ENCODE assay signal across 26 mouse cellular contexts in genomic region chr12:73543191-73543590, GRCm38 (mm10). TPM values are rescaled to one million over a fixed set of nuclear protein-coding genes. Genes with fewer than 3 reads are reported as not detected.
DNase-seq lines count a peak whose midpoint lies in the region; ATAC-seq and TF ChIP-seq lines count a peak whose summit lies in the region.
"Had no signal": no experiment of that assay in that cellular context is flagged by ENCODE, and none has a peak within 500 bp of the region (broad histone marks: within the 10 kb centered on the region; RNA-seq: fewer than 3 reads in every experiment).

No protein-coding gene starts in this region.

- no peak for TF ChIP-seq POLR2A in liver, adult 2 months (IDR thresholded peaks at IDR 0.05; ENCODE audit: extremely low read depth, insufficient read depth, low read length)

- no peak for TF ChIP-seq CTCF in liver, adult 2 months (IDR thresholded peaks at IDR 0.05; ENCODE audit: low read depth, low read length)
- no peak for TF ChIP-seq CTCF in intestine, postnatal 0 days (IDR thresholded peaks at IDR 0.05; ENCODE audit: low read depth)

- no peaks in the 10 kb centered on the region for H3K79me2 ChIP-seq in liver, adult 2 months (ENCODE audit: control insufficient read depth, insufficient read depth, low read length)

- no peak overlapping the region for H3K27ac ChIP-seq in heart, embryonic 10.5 days
- H3K27ac ChIP-seq in liver, adult 2 months (replicated peaks; ENCODE audit: insufficient read depth, low read depth, low read length): no peak overlapping the region
- H3K27ac ChIP-seq in liver, embryonic 12.5 days: no peak overlapping the region
- no peak overlapping the region for H3K27ac ChIP-seq in intestine, postnatal 0 days (ENCODE audit: low read depth, low read length)
- H3K27ac ChIP-seq: embryonic facial prominence, embryonic 13.5 days; forebrain, embryonic 10.5 days; forebrain, embryonic 13.5 days; heart, embryonic 13.5 days; hindbrain, embryonic 12.5 days; hindbrain, embryonic 15.5 days had no signal

- peak; percentile 20 for DNase-seq in heart, embryonic 10.5 days (ENCODE audit: low spot score)
- no peak for DNase-seq in heart, postnatal 10 days
- DNase-seq in liver, adult 2 months (ENCODE audit: extremely low read depth, low read depth, low spot score): peak; percentile 91
- DNase-seq in layer of hippocampus, adult 18-20 months (ENCODE audit: low spot score in 2 of 2): no peak
- DNase-seq: adrenal gland, adult 2 months; adrenal gland, postnatal 14 days; cerebellum, adult 11 months; cerebellum, adult 2 months; cerebellum, adult 9-11 months; cerebellum, postnatal 25 days; gastrocnemius, postnatal 10 days; gastrocnemius, postnatal 36 days had no signal

- 82% methylated on average over 5 of the region's 5 CpGs for WGBS in heart, embryonic 10.5 days
- 32% methylated on average over 5 of the region's 5 CpGs for WGBS in liver, adult 2 months
- 73% methylated on average over 5 of the region's 5 CpGs for WGBS in liver, embryonic 12.5 days (ENCODE audit: insufficient replicate concordance)
- 43% methylated on average over 5 of the region's 5 CpGs for WGBS in intestine, postnatal 0 days

- no peaks in the 10 kb centered on the region for H3K9me3 ChIP-seq in heart, embryonic 10.5 days
- H3K9me3 ChIP-seq in liver, embryonic 12.5 days (replicated peaks): no peaks in the 10 kb centered on the region
- no peaks in the 10 kb centered on the region for H3K9me3 ChIP-seq in intestine, postnatal 0 days (ENCODE audit: control insufficient read depth)
- H3K9me3 ChIP-seq: embryonic facial prominence, embryonic 13.5 days; forebrain, embryonic 10.5 days; forebrain, embryonic 13.5 days; heart, embryonic 13.5 days; hindbrain, embryonic 12.5 days; hindbrain, embryonic 15.5 days had no signal

- H3K27me3 ChIP-seq in heart, embryonic 10.5 days (ENCODE audit: insufficient read depth, poor library complexity, severe bottlenecking): peaks cover 70% of the 10 kb centered on the region
- H3K27me3 ChIP-seq in liver, adult 2 months (ENCODE audit: control insufficient read depth, insufficient read depth, low read length): no peaks in the 10 kb centered on the region
- H3K27me3 ChIP-seq in liver, embryonic 12.5 days (replicated peaks): peaks cover 64% of the 10 kb centered on the region
- H3K27me3 ChIP-seq in intestine, postnatal 0 days (replicated peaks; ENCODE audit: control insufficient read depth, insufficient read depth, low read length): peaks cover 18% of the 10 kb centered on the region; the same call in 1 of the 2 replicates

- no peak overlapping the region for H3K4me2 ChIP-seq in liver, embryonic 12.5 days
- peak overlapping the region; percentile 90 for H3K4me2 ChIP-seq in intestine, postnatal 0 days (replicated peaks; ENCODE audit: low read depth)
- H3K4me2 ChIP-seq: forebrain, embryonic 13.5 days; heart, embryonic 13.5 days; hindbrain, embryonic 12.5 days; hindbrain, embryonic 15.5 days had no signal

- H3K4me3 ChIP-seq in heart, embryonic 10.5 days: no peak overlapping the region
- H3K4me3 ChIP-seq in liver, adult 2 months (ENCODE audit: insufficient read depth, low read depth, low read length): no peak overlapping the region; the same call in 1 of the 2 replicates
- H3K4me3 ChIP-seq in liver, embryonic 12.5 days: no peak overlapping the region
- H3K4me3 ChIP-seq in intestine, postnatal 0 days (ENCODE audit: low read depth, low read length): peak overlapping the region; percentile 63
- H3K4me3 ChIP-seq: embryonic facial prominence, embryonic 13.5 days; forebrain, embryonic 10.5 days; forebrain, embryonic 13.5 days; heart, embryonic 13.5 days; hindbrain, embryonic 12.5 days; hindbrain, embryonic 15.5 days had no signal

- no peak for ATAC-seq in liver, embryonic 12.5 days
- no peak for ATAC-seq in intestine, postnatal 0 days
- ATAC-seq: CD4-positive, CD25-positive, alpha-beta regulatory T cell, adult 4 months; forebrain, embryonic 13.5 days; forebrain, embryonic 16.5 days had no signal

- intact Hi-C loops in heart, postnatal 10 days (cut with DNase I): no loop called here

- H3K36me3 ChIP-seq in heart, embryonic 10.5 days: no peaks in the 10 kb centered on the region
- H3K36me3 ChIP-seq in liver, adult 2 months (ENCODE audit: control insufficient read depth, insufficient read depth, low read length): no peaks in the 10 kb centered on the region
- H3K36me3 ChIP-seq in liver, embryonic 12.5 days: no peaks in the 10 kb centered on the region
- H3K36me3 ChIP-seq in intestine, postnatal 0 days (ENCODE audit: control insufficient read depth, insufficient read depth): no peaks in the 10 kb centered on the region
- H3K36me3 ChIP-seq: embryonic facial prominence, embryonic 13.5 days; forebrain, embryonic 10.5 days; heart, embryonic 13.5 days; hindbrain, embryonic 12.5 days; hindbrain, embryonic 15.5 days had no signal

- peaks cover 17% of the 10 kb centered on the region for H3K4me1 ChIP-seq in heart, embryonic 10.5 days
- peaks cover 9% of the 10 kb centered on the region; the same call in 1 of the 2 replicates for H3K4me1 ChIP-seq in liver, adult 2 months (ENCODE audit: control insufficient read depth, insufficient read depth, low read length)
- H3K4me1 ChIP-seq in liver, embryonic 12.5 days: peaks cover 13% of the 10 kb centered on the region
- H3K4me1 ChIP-seq in intestine, postnatal 0 days (replicated peaks; ENCODE audit: control insufficient read depth, insufficient read depth, low read length): no peaks in the 10 kb centered on the region

- H3K9ac ChIP-seq in liver, adult 2 months (ENCODE audit: low read depth, low read length): no peak overlapping the region
- H3K9ac ChIP-seq in liver, embryonic 12.5 days: no peak overlapping the region
- H3K9ac ChIP-seq in intestine, postnatal 0 days (ENCODE audit: low read depth, low read length): no peak overlapping the region
- H3K9ac ChIP-seq: embryonic facial prominence, embryonic 13.5 days; forebrain, embryonic 13.5 days; heart, embryonic 13.5 days; hindbrain, embryonic 12.5 days; hindbrain, embryonic 15.5 days had no signal

RNA-seq across cellular contexts. Expression of gene Tmem30b, which starts 3.0 kb away (rescaled TPM):
- polyA plus RNA-seq in heart, embryonic 10.5 days (2016; fragmentation: Nextera tagmentation; extraction: Ambion mirVana): 0.30 and 2.4 TPM in 2 replicates
- total RNA-seq in heart, postnatal 10 days (2021): under 1 TPM; 0.20 to 0.34 TPM
- 18.9 and 24.4 TPM in 2 replicates for total RNA-seq in liver, adult 2 months (2014; rRNA removed)
- polyA plus RNA-seq in liver, adult 2 months (2012; rRNA removed): 23.1 and 23.3 TPM in 2 replicates
- 0.60 and 0.87 TPM in 2 replicates for polyA plus RNA-seq in liver, embryonic 12.5 days (2016; fragmentation: Nextera tagmentation; extraction: Ambion mirVana)
- polyA plus RNA-seq in intestine, postnatal 0 days (2015; fragmentation: Nextera tagmentation; extraction: Ambion mirVana): 83.6 and 84.5 TPM in 2 replicates
- total RNA-seq in layer of hippocampus, adult 18-20 months (2021): under 1 TPM in 1 of 2 experiments, not detected in 1; 0.10 TPM
- total RNA-seq: granulocyte monocyte progenitor cell, adult 5-6 weeks; hematopoietic stem cell, adult 5-6 weeks; MEL had no signal
- polyA plus RNA-seq: C2C12 had no signal

RNA-seq across cellular contexts. Expression of gene Prkch, which starts 41.4 kb away (rescaled TPM):
- polyA plus RNA-seq in heart, embryonic 10.5 days (2016; fragmentation: Nextera tagmentation; extraction: Ambion mirVana): 15.8 and 16.9 TPM in 2 replicates
- total RNA-seq in heart, postnatal 10 days (2021): 10 to 100 TPM; 28.0 to 30.2 TPM
- total RNA-seq in liver, adult 2 months (2014; rRNA removed): 5.3 and 5.9 TPM in 2 replicates
- polyA plus RNA-seq in liver, adult 2 months (2012; rRNA removed): 1.3 and 1.5 TPM in 2 replicates
- polyA plus RNA-seq in liver, embryonic 12.5 days (2016; fragmentation: Nextera tagmentation; extraction: Ambion mirVana): 4.8 and 5.0 TPM in 2 replicates
- polyA plus RNA-seq in intestine, postnatal 0 days (2015; fragmentation: Nextera tagmentation; extraction: Ambion mirVana): 3.3 and 3.7 TPM in 2 replicates
- 1 to 10 TPM; 3.3 to 3.6 TPM for total RNA-seq in layer of hippocampus, adult 18-20 months (2021)
- total RNA-seq: MEL had no signal

Comparison
In these comparisons a context has a peak if more than half of its experiments do, and no peak if none do; other contexts are left out.
1. DNase-seq: peak in heart, embryonic 10.5 days (single experiment) and liver, adult 2 months (single experiment); none in heart, postnatal 10 days (0 of 2) and layer of hippocampus, adult 18-20 months (0 of 2).